Mouse (Mus musculus): ENCODE measurements at regions not wholly inside any gene's neighbourhood (a gene's known extent, or its start where the extent isn't known, plus 50 kb on each side); places are given as distances from the start of the nearest gene placed in this dataset.

DNA sequence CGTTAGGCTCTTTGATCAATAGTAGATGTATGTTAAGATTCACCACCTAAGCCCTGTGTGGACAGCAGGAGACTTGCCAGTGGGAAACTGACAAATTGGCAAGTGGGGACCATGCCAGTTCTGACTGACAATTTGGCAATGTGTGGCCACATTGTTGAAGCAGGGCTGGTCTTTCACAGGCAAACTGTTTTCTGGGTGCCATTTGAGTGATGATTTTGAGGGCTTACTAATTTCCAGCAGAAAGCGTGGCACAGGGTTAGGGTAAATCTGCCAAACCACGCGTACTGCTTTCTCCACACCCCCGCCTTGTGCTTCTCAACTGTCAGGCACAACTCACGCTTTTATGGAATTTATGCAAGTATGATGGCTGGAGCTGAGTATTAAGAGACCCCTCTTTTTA is 91.2 kb upstream of the Trpm3 start:
- Histone ChIP-seq H3K9ac (no peak overlapping the region), H3K36me3 (ENCODE audit: insufficient read depth) (no peaks in the 10 kb centered on the region), H3K27ac (ENCODE audit: low read depth) (no peak overlapping the region), H3K4me1 (ENCODE audit: insufficient read depth) (no peaks in the 10 kb centered on the region), H3K4me3 (ENCODE audit: low read depth, low read length) (no peak overlapping the region), H3K4me2 (no peak overlapping the region), H3K27me3 (ENCODE audit: insufficient read depth, low read length) (no peaks in the 10 kb centered on the region), H3K9me3 (ENCODE audit: low read depth, low read length) (no peaks in the 10 kb centered on the region)
- no peak for TF ChIP-seq CTCF (IDR thresholded peaks at IDR 0.05; ENCODE audit: low read depth)
- DNase-seq (no peak), ATAC-seq (ENCODE audit: insufficient read depth) (no peak)
- WGBS: 76% methylated on average over 6 of the region's 6 CpGs

GRCm38 (mm10) chr19:22066302-22066701 is 72.5 kb upstream of the Trpm3 start:
- no peaks in the 10 kb centered on the region for H3K27me3 ChIP-seq (ENCODE audit: insufficient read depth, low read length)
- H3K9me3 ChIP-seq (ENCODE audit: low read depth, low read length): no peaks in the 10 kb centered on the region
- H3K4me3 ChIP-seq (ENCODE audit: low read depth, low read length): no peak overlapping the region
- TF ChIP-seq CTCF (IDR thresholded peaks at IDR 0.05; ENCODE audit: low read depth): no peak
- DNase-seq: no peak
- no peak overlapping the region for H3K27ac ChIP-seq (ENCODE audit: low read depth)
- WGBS: 59% methylated on average over 8 of the region's 8 CpGs
- no peak overlapping the region for H3K9ac ChIP-seq
- H3K36me3 ChIP-seq (ENCODE audit: insufficient read depth): no peaks in the 10 kb centered on the region
- no peaks in the 10 kb centered on the region for H3K4me1 ChIP-seq (ENCODE audit: insufficient read depth)
- H3K4me2 ChIP-seq: no peak overlapping the region
- ATAC-seq (ENCODE audit: insufficient read depth): no peak

DNA sequence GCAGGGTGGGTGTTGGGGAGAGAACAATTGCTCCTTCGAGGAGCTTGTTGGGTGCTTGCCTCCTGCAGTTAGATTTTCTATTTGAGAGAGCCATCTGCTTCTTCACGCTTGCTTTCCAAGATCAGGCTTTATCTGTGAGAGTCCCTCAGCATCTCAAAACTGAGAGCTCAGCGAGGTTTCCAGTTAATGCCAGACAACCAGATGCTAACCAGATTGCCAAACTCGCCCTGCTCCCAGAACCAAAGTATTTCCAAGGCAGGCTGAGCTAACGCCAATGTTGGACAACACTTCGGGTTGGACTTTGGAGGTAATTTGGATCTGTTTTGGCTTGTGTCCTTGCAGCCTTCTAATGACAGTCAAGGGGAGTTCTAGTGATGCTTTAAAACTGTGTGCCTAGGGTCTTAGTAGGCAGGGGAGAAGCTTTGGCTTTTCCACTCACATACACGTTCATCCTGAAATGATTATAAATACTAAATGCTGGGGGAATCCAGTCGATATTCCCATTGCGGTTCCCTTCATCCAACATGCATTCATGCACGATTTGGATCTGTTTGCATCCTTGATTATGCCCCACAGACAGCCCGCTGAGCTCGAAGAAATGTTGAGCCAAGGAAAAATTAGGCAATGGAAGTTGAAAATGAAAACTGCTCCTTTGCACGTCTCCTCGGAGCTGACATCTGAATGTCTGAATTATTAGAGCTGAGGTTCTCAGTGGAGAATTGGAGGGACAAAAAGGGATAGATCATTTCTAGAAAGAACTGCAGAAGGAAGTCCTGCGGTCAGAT is 68.4 kb upstream of the Trpm3 start:
- Histone ChIP-seq H3K4me1 (ENCODE audit: insufficient read depth) (no peaks in the 10 kb centered on the region), H3K4me2 (no peak overlapping the region), H3K9ac (no peak overlapping the region), H3K27me3 (ENCODE audit: insufficient read depth, low read length) (no peaks in the 10 kb centered on the region), H3K9me3 (ENCODE audit: low read depth, low read length) (no peaks in the 10 kb centered on the region), H3K36me3 (ENCODE audit: insufficient read depth) (no peaks in the 10 kb centered on the region), H3K27ac (ENCODE audit: low read depth) (no peak overlapping the region), H3K4me3 (ENCODE audit: low read depth, low read length) (no peak overlapping the region)
- ATAC-seq (ENCODE audit: insufficient read depth) (no peak), DNase-seq (no peak)
- 72% methylated on average over 15 of the region's 15 CpGs for WGBS
- TF ChIP-seq CTCF (IDR thresholded peaks at IDR 0.05; ENCODE audit: low read depth): no peak

- DNase-seq: no peak
- Histone ChIP-seq H3K9me3 (ENCODE audit: low read depth, low read length) (no peaks in the 10 kb centered on the region), H3K4me2 (no peak overlapping the region), H3K27ac (ENCODE audit: low read depth) (no peak overlapping the region), H3K9ac (no peak overlapping the region), H3K4me3 (ENCODE audit: low read depth, low read length) (no peak overlapping the region), H3K36me3 (ENCODE audit: insufficient read depth) (no peaks in the 10 kb centered on the region), H3K4me1 (ENCODE audit: insufficient read depth) (no peaks in the 10 kb centered on the region), H3K27me3 (ENCODE audit: insufficient read depth, low read length) (no peaks in the 10 kb centered on the region)
- no peak for ATAC-seq (ENCODE audit: insufficient read depth)
- 33% methylated on average over 3 of the region's 3 CpGs for WGBS
- TF ChIP-seq CTCF (IDR thresholded peaks at IDR 0.05; ENCODE audit: low read depth): peak; percentile 33; the same call in 1 of the 2 replicates
These were observed 67.1 kb upstream of the Trpm3 start for GRCm38 (mm10) chr19:22071701-22072100.

GRCm38 (mm10) chr19:22074042-22074441 is 64.8 kb upstream of the Trpm3 start:
- no peak overlapping the region; the same call in 1 of the 2 replicates for H3K27ac ChIP-seq (ENCODE audit: low read depth)
- H3K9ac ChIP-seq: no peak overlapping the region
- H3K27me3 ChIP-seq (ENCODE audit: insufficient read depth, low read length): no peaks in the 10 kb centered on the region
- no peak overlapping the region for H3K4me3 ChIP-seq (ENCODE audit: low read depth, low read length)
- no peak for TF ChIP-seq CTCF (IDR thresholded peaks at IDR 0.05; ENCODE audit: low read depth)
- H3K4me2 ChIP-seq: no peak overlapping the region
- peak; percentile 58; the same call in 1 of the 2 replicates for ATAC-seq (ENCODE audit: insufficient read depth)
- H3K9me3 ChIP-seq (ENCODE audit: low read depth, low read length): no peaks in the 10 kb centered on the region
- no peaks in the 10 kb centered on the region for H3K4me1 ChIP-seq (ENCODE audit: insufficient read depth)
- peak; percentile 89 for DNase-seq
- WGBS: 50% methylated on average over 7 of the region's 7 CpGs
- no peaks in the 10 kb centered on the region for H3K36me3 ChIP-seq (ENCODE audit: insufficient read depth)

DNA sequence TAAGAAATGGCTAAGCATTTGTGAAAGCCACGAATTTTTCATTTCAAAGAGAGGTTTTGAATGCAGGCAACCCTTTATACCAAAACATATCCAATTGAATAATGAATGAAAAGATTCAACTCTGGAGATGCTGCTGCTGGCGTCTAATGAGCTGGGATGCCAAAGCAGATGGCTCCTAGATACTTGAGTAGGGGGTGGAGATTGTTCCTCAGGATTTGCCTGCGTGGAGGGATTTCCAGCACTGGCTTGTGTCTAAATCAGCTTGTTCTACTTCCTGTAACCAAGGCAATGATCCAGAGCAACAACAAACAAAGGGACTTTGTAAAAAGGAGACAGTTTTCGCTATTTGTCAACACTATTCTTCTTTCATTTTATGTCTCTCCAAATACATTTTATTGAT is 57.4 kb upstream of the Trpm3 start:
- H3K36me3 ChIP-seq (ENCODE audit: insufficient read depth): no peaks in the 10 kb centered on the region
- H3K4me2 ChIP-seq: no peak overlapping the region
- no peak overlapping the region for H3K27ac ChIP-seq (ENCODE audit: low read depth)
- DNase-seq: no peak
- no peak for TF ChIP-seq CTCF (IDR thresholded peaks at IDR 0.05; ENCODE audit: low read depth)
- no peak overlapping the region for H3K9ac ChIP-seq
- WGBS: 53% methylated on average over 4 of the region's 4 CpGs
- no peak overlapping the region for H3K4me3 ChIP-seq (ENCODE audit: low read depth, low read length)
- H3K9me3 ChIP-seq (ENCODE audit: low read depth, low read length): no peaks in the 10 kb centered on the region
- H3K4me1 ChIP-seq (ENCODE audit: insufficient read depth): no peaks in the 10 kb centered on the region
- H3K27me3 ChIP-seq (ENCODE audit: insufficient read depth, low read length): no peaks in the 10 kb centered on the region
- ATAC-seq (ENCODE audit: insufficient read depth): no peak

Data from lung, embryonic 14.5 days (tissue).